Mouse (Mus musculus): Measurements from ENCODE around the gene Rogdi. TPM values are rescaled to one million over a fixed set of nuclear protein-coding genes. Genes with fewer than 3 reads are reported as not detected.

The Rogdi gene
- polyA plus RNA-seq, 1 experiment = 68.4 TPM

- H3K27me3 ChIP-seq (ENCODE audit: control insufficient read depth, insufficient read depth, low read length) = no peaks in the 10 kb centered on the region
- H3K27ac ChIP-seq (ENCODE audit: insufficient read depth, low read depth, low read length) = no peak overlapping the region
- peaks cover 18% of the 10 kb centered on the region for H3K36me3 ChIP-seq (ENCODE audit: control insufficient read depth, insufficient read depth, low read length)
- TF ChIP-seq CTCF (IDR thresholded peaks at IDR 0.05; ENCODE audit: extremely low read depth, insufficient read length, insufficient replicate concordance, low read depth, low read length) = no peak
- no peak for TF ChIP-seq POLR2A (IDR thresholded peaks at IDR 0.05; ENCODE audit: low read depth, low read length)
- 88% methylated on average over 10 of the region's 10 CpGs for WGBS
- H3K4me3 ChIP-seq (ENCODE audit: low read depth, low read length) = no peak overlapping the region
- H3K4me1 ChIP-seq (ENCODE audit: control insufficient read depth, insufficient read depth, insufficient read length, low read length) = peaks cover 31% of the 10 kb centered on the region
Measured at GRCm38 (mm10) chr16:5010371-5010935, 2.9 kb downstream of the Rogdi start.

- Histone ChIP-seq H3K27me3 (ENCODE audit: control insufficient read depth, insufficient read depth, low read length) (no peaks in the 10 kb centered on the region), H3K4me3 (ENCODE audit: low read depth, low read length) (peak overlapping the region; percentile 72), H3K36me3 (ENCODE audit: control insufficient read depth, insufficient read depth, low read length) (peaks cover 10% of the 10 kb centered on the region), H3K27ac (ENCODE audit: insufficient read depth, low read depth, low read length) (peak overlapping the region; percentile 89), H3K4me1 (ENCODE audit: control insufficient read depth, insufficient read depth, insufficient read length, low read length) (peaks cover 31% of the 10 kb centered on the region)
- no peak for TF ChIP-seq CTCF (IDR thresholded peaks at IDR 0.05; ENCODE audit: extremely low read depth, insufficient read length, insufficient replicate concordance, low read depth, low read length)
- TF ChIP-seq POLR2A (IDR thresholded peaks at IDR 0.05; ENCODE audit: low read depth, low read length) = 0 out of 2 replicates have a peak, but pooled peaks have one; percentile 23
- WGBS = 38% methylated on average over 12 of the region's 12 CpGs
Measured at GRCm38 (mm10) chr16:5008076-5008475, 5.3 kb downstream of the Rogdi start.

DNA sequence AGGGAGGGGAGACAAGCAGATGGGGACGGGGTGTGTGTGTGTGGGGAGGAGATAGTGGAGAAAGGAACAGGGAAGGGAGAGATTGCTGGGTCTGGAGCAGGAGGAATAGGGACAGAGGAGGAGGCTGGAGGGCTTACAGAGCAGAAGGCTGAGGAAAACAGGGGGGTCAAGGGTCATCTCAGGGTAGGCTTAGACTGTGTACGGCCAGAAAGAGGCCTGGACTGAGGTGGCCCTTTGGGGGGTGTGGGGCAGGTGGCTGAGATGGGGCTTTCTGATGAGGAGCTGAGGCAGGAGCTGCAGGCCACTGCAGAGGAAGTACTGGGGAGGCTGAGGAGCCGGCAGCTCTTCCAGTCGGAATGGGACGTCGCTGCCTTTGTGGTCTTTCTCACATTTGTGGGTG lies 5.9 kb downstream of the Rogdi start:
- H3K4me3 ChIP-seq (ENCODE audit: low read depth, low read length) = peak overlapping the region; percentile 72
- peak overlapping the region; percentile 89 for H3K27ac ChIP-seq (ENCODE audit: insufficient read depth, low read depth, low read length)
- no peaks in the 10 kb centered on the region for H3K27me3 ChIP-seq (ENCODE audit: control insufficient read depth, insufficient read depth, low read length)
- no peak for TF ChIP-seq POLR2A (IDR thresholded peaks at IDR 0.05; ENCODE audit: low read depth, low read length)
- TF ChIP-seq CTCF (IDR thresholded peaks at IDR 0.05; ENCODE audit: extremely low read depth, insufficient read length, insufficient replicate concordance, low read depth, low read length) = no peak
- 11% methylated on average over 6 of the region's 6 CpGs for WGBS
- H3K4me1 ChIP-seq (ENCODE audit: control insufficient read depth, insufficient read depth, insufficient read length, low read length) = peaks cover 27% of the 10 kb centered on the region
- peaks cover 10% of the 10 kb centered on the region for H3K36me3 ChIP-seq (ENCODE audit: control insufficient read depth, insufficient read depth, low read length)

DNA sequence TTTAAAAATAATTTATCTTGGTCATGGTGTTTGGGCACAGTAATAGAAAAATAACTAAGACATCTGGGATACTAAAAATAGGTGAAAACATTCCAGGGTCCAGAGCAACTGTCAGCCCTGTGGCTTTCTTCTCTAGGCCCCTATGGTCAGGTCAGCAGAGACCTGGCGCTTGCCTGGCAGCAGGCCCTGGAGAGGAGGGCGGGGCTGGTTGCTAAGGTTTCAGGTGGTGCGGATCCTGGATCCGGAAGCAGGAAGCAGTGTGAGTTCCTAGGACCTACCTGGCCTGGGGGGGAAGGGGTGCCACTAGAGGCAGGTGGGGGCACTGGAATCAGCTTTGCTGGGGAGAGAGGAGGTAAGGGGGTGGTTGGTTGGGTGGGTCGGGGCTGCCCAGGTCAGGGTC lies 6.3 kb downstream of the Rogdi start, which contains the start of gene Smim22:
Gene Smim22 (plus strand): TSS at position 222 of the 400 bp plus-strand sequence.
- Histone ChIP-seq H3K36me3 (ENCODE audit: control insufficient read depth, insufficient read depth, low read length) (peaks cover 10% of the 10 kb centered on the region), H3K27ac (ENCODE audit: insufficient read depth, low read depth, low read length) (peak within 1 kb of the TSS; percentile 89), H3K27me3 (ENCODE audit: control insufficient read depth, insufficient read depth, low read length) (no peaks in the 10 kb centered on the region), H3K4me3 (ENCODE audit: low read depth, low read length) (peak within 1 kb of the TSS; percentile 72), H3K4me1 (ENCODE audit: control insufficient read depth, insufficient read depth, insufficient read length, low read length) (peaks cover 24% of the 10 kb centered on the region)
- TF ChIP-seq POLR2A (IDR thresholded peaks at IDR 0.05; ENCODE audit: low read depth, low read length) = no peak
- TF ChIP-seq CTCF (IDR thresholded peaks at IDR 0.05; ENCODE audit: extremely low read depth, insufficient read length, insufficient replicate concordance, low read depth, low read length) = no peak
- 34% methylated on average over 5 of the region's 5 CpGs for WGBS

DNA sequence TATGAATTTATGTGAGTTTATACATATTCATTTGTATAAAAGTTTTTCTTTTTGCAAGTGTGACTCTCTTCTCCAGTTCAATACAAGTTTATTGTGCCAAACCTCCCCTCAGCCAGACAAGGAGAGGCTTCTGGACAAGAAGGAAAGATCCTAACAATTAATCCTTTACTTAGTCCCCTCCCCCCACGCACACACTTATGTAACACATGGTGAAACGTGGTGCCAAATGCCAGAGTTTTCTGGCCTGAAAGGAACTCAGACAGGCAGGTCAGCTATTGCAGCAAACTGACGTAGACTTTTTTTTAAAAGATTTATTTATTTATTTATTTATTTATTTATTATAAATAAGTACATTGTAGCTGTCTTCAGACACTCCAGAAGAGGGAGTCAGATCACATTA lies 12.7 kb downstream of the Rogdi start:
- H3K27me3 ChIP-seq (ENCODE audit: control insufficient read depth, insufficient read depth, low read length) = no peaks in the 10 kb centered on the region
- no peak for TF ChIP-seq POLR2A (IDR thresholded peaks at IDR 0.05; ENCODE audit: low read depth, low read length)
- TF ChIP-seq CTCF (IDR thresholded peaks at IDR 0.05; ENCODE audit: extremely low read depth, insufficient read length, insufficient replicate concordance, low read depth, low read length) = no peak
- H3K4me1 ChIP-seq (ENCODE audit: control insufficient read depth, insufficient read depth, insufficient read length, low read length) = peaks cover 14% of the 10 kb centered on the region
- no peak overlapping the region for H3K4me3 ChIP-seq (ENCODE audit: low read depth, low read length)
- no peaks in the 10 kb centered on the region for H3K36me3 ChIP-seq (ENCODE audit: control insufficient read depth, insufficient read depth, low read length)
- H3K27ac ChIP-seq (ENCODE audit: insufficient read depth, low read depth, low read length) = no peak overlapping the region
- WGBS = 47% methylated on average over 3 of the region's 3 CpGs

DNA sequence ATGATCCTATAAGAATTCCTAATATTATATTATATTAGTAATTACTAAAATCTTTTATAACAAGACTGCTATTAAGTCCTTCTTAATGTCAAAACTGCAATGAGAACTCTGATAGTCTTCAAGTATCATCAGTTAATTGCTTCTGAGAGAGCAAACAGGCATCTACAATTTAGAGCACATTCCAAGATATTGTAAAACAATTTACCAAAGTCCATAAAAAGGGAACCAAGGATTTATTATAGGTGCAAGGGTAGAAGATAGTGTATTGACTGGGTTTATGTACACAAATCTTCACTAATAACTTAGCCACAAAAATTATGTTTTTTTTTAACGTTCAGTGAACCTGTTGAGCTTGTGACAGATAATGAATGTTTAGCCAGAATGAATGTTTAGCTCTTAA lies 14.4 kb downstream of the Rogdi start:
- Histone ChIP-seq H3K36me3 (ENCODE audit: control insufficient read depth, insufficient read depth, low read length) (no peaks in the 10 kb centered on the region), H3K4me3 (ENCODE audit: low read depth, low read length) (no peak overlapping the region), H3K4me1 (ENCODE audit: control insufficient read depth, insufficient read depth, insufficient read length, low read length) (peaks cover 14% of the 10 kb centered on the region), H3K27ac (ENCODE audit: insufficient read depth, low read depth, low read length) (no peak overlapping the region), H3K27me3 (ENCODE audit: control insufficient read depth, insufficient read depth, low read length) (no peaks in the 10 kb centered on the region)
- TF ChIP-seq CTCF (IDR thresholded peaks at IDR 0.05; ENCODE audit: extremely low read depth, insufficient read length, insufficient replicate concordance, low read depth, low read length) (no peak), POLR2A (IDR thresholded peaks at IDR 0.05; ENCODE audit: low read depth, low read length) (no peak)
- 19% methylated on average over 1 of the region's 1 CpGs for WGBS

DNA sequence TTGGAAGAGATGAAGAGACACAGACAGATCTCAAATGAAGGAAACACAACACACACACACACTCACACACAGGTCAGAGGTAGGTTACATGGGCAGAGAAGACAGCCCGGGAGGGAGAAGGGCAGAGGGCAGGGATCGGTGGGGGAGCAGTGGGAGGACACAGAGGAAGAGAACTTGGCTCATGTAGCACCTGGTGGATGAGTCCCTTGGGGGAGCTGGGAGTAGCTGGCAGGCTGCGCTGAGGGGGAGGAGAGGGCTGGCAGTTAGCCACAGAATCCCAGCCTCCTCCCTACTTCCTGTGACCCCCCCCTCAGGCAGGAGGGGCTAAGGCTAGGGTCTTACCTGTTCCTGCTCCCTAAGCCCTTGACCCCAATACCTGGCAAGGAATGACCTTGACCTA lies 15.8 kb downstream of the Rogdi start, which contains the start of gene Sept12:
Gene Sept12 (minus strand): TSS at position 300 of the 400 bp plus-strand sequence.
- H3K4me1 ChIP-seq (ENCODE audit: control insufficient read depth, insufficient read depth, insufficient read length, low read length) = peaks cover 14% of the 10 kb centered on the region
- no peak for TF ChIP-seq POLR2A (IDR thresholded peaks at IDR 0.05; ENCODE audit: low read depth, low read length)
- no peak for TF ChIP-seq CTCF (IDR thresholded peaks at IDR 0.05; ENCODE audit: extremely low read depth, insufficient read length, insufficient replicate concordance, low read depth, low read length)
- no peaks in the 10 kb centered on the region for H3K27me3 ChIP-seq (ENCODE audit: control insufficient read depth, insufficient read depth, low read length)
- no peak within 1 kb of the TSS for H3K27ac ChIP-seq (ENCODE audit: insufficient read depth, low read depth, low read length)
- H3K4me3 ChIP-seq (ENCODE audit: low read depth, low read length) = no peak within 1 kb of the TSS
- WGBS = 12% methylated on average over 3 of the region's 3 CpGs
- no peaks in the 10 kb centered on the region for H3K36me3 ChIP-seq (ENCODE audit: control insufficient read depth, insufficient read depth, low read length)

Data from small intestine, adult 2 months (tissue).